Mouse (Mus musculus) right cerebral cortex, postnatal 14 days (tissue): ENCODE results near the gene Olfr638.
"Not testable (repeated sequence)": the region's sequence is repeated elsewhere in the genome, so short reads cannot be mapped to it uniquely, and the experiment has no call there.

Experiments used
- DNase-seq: peaks from one replicate; pipeline ENCODE4 v3.0.0; 2022

Olfr638 gene

GRCm38 (mm10) chr7:103998446-103998845 is at the start of gene Olfr638:
Gene Olfr638, plus strand, starts transcription at chr7:103998746.
- DNase-seq = no peak

GRCm38 (mm10) chr7:103966873-103967272 is 31.7 kb upstream of the Olfr638 start:
- not testable (repeated sequence) for DNase-seq

- DNase-seq = no peak
Observed at GRCm38 (mm10) chr7:103970852-103971251, 27.7 kb upstream of the Olfr638 start, which contains the start of gene Olfr635. Gene Olfr635, plus strand, starts transcription at chr7:103971152.

DNA sequence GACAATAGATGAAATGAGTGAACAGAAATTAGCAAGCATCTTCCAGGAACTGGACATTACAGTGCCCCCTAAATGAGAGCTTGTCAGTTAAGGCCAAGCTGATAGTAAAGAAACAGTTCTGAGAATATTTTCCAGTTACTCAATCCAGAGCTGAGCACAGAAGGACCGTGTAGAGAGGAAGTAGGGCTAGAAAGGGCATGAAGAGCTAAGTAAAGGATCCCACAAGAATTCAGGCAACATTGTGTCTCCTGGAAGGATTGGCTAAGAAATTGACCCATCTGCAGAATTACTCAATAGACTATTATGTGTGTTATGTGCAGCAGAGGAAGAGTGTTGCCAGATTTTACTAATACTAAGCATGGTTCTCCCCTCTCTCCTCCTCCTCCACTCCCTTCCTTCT is 26.8 kb upstream of the Olfr638 start:
- no peak for DNase-seq

DNA sequence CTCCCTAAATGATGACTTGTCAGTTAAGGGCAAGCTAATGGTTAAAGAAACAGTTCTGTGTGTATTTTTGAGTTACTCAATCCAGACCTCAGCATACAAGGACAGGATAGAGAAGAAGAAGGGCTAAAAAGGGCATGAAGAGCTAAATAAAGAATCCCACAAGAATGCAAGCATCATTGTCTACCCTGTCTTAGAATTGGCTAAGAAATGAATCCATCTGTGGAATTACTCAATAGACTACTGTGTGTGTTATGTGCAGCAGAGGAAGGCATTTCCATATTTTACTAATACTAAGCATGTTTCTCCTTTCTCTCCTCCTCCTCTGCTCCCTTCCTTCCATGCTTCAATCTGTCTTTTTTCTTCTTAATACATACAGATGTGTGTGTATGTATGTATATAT is 578 bp downstream of the Olfr638 start:
- no peak for DNase-seq

DNA sequence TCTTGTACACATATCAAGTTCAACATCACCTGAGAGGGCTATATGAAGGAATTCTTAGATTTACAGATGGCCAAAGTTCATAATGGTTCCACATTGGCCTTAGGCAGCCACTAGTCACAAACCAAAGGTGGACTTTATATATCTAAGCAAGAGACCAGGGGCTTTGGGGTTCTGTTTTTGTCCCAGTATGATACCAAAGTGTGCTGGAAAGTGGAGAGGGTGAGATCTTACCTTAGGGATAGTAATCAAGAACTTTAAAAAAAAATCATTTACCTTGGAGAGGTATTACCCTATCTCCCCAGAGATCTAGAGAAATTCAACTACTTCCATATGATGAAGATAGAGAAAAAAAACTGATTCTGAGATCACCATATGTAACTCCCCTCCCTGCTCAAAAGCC is 18.7 kb downstream of the Olfr638 start, which contains the start of gene Olfr639:
Olfr639 (minus strand) TSS at position 101 of the 400 bp plus-strand sequence.
- no peak for DNase-seq

- DNase-seq = no peak
Observed at GRCm38 (mm10) chr7:104018953-104019352, 20.4 kb downstream of the Olfr638 start.

DNA sequence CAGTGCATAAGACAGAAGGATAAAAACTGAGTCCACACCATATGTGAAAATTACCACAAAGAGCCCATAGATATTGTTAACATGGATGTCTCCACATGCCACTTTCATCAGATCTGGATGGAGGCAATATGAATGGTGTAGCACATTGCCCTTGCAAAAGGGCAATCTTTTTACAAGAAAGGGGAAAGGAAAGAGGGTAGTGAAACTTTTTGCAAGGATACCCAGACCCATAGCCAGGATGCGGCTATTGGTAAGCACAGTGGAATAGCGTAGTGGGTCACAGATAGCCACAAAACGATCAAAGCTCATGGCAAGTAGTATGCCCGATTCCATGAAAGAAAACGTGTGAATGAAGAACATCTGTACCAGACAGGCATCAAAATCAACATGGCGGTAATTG is 23.1 kb downstream of the Olfr638 start:
- DNase-seq = no peak

GRCm38 (mm10) chr7:104025473-104025872 is 26.9 kb downstream of the Olfr638 start, which contains the start of gene Olfr640:
Gene Olfr640, minus strand, starts transcription at chr7:104025573.
- DNase-seq = no peak

DNA sequence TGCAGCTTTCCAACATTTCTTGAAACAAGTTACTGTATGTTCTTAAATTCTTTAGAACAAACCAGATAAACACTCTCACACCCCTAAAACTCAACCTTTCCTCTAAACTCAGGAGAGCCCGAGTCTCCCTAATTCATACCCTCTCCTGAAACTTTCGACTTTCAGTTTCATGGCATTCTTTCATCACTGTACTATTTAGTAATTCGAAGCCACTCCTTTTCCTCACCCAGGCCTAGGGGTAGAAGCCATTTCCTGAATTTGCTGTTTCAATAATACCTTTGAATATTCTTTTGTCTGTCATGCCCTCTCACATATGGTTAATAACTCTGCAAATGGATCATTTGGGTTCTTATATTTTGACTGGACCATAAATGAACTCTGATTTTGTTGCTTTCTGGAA is 28.4 kb downstream of the Olfr638 start:
- DNase-seq = no peak

DNA sequence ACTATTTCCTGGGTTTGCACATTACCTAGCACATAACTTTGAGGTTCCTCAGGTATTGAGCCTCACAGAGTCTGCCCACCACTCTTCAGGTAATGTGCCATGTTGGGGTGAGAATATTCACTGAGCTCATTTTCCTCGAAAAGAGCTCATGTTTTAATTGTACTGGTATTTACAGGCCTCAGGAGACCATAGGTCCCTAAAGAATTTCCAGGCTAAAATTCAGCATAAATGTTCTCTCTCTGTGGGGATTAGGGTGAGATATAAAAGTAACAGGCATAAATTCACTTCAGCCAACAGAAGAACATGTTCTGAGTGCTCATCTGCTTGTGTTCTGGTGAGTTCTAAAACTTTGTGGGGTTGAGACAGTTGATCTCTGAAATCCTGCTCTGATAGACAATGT is 36.6 kb downstream of the Olfr638 start, which contains the start of gene Olfr641:
Olfr641 (plus strand) TSS at position 301 of the 400 bp plus-strand sequence.
- DNase-seq = no peak

- no peak for DNase-seq
Observed at GRCm38 (mm10) chr7:104050745-104051144, 52.2 kb downstream of the Olfr638 start.

DNA sequence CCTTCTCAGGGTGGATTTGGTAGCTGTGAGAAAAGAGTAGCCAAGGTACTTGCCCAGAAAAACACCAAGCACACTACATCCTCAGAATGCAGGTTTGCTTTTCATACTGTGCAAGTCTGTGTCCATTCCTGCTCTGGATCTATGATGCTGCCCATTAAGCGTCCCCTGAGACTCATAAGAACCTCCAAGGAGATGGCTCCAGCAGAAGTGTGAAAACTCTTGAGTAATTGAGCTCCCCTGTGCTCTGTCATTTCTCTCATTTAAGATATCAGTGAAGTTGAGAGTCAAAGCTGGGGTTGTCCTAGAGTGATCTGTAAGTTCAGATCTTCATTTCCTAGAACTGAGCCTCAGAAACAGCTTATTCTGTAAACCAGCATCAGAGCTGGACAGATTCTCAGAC is 54.0 kb downstream of the Olfr638 start, which contains the start of gene Olfr642:
Olfr642 (minus strand) TSS at position 101 of the 400 bp plus-strand sequence.
- DNase-seq = no peak
